24 mouse cellular contexts compared by ENCODE assay signal in the genomic region with DNA sequence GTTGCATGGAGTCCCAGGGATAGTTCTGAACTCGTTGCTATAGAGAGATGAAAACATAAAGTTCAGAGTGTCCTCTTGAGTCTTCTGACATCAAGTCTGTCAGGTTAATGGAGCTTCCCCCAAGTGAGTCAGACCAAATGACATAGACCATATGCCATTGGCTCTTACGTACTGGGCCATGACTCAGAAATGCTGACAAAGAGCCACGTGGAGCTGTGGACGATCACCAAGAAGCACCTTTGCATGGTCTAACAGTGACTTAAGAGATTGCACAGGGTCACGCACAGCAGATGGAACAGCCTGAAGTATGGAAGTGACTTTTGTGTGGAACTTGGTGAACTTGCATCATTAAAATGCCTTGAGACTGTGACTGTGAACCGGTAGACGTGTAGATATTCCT. TPM values are rescaled to one million over a fixed set of nuclear protein-coding genes. Genes with fewer than 3 reads are reported as not detected.
"Had no signal": no experiment of that assay in that cellular context is flagged by ENCODE, and none has a peak within 500 bp of the region (broad histone marks: within the 10 kb centered on the region; RNA-seq: fewer than 3 reads in every experiment).

No protein-coding gene starts in this region.

- H3K4me3 ChIP-seq: lung, embryonic 15.5 days; megakaryocyte, embryonic 14.5 days; midbrain, embryonic 13.5 days; midbrain, embryonic 15.5 days; neural tube, embryonic 12.5 days; stomach, embryonic 15.5 days had no signal

- ATAC-seq: lung, postnatal 0 days; midbrain, embryonic 13.5 days; midbrain, embryonic 15.5 days had no signal

- H3K4me1 ChIP-seq: lung, embryonic 15.5 days; midbrain, embryonic 15.5 days; stomach, embryonic 15.5 days had no signal

- H3K4me2 ChIP-seq: lung, embryonic 15.5 days; midbrain, embryonic 11.5 days; midbrain, embryonic 13.5 days; midbrain, embryonic 15.5 days; neural tube, embryonic 12.5 days; stomach, embryonic 15.5 days had no signal

- H3K9ac ChIP-seq: lung, embryonic 15.5 days; midbrain, embryonic 13.5 days; midbrain, embryonic 15.5 days; neural tube, embryonic 12.5 days; stomach, embryonic 15.5 days had no signal

- H3K27ac ChIP-seq: lung, embryonic 15.5 days; macrophage; midbrain, embryonic 13.5 days; midbrain, embryonic 15.5 days; neural tube, embryonic 12.5 days; stomach, embryonic 15.5 days; stomach, postnatal 0 days had no signal

- DNase-seq: lung, adult 2 months; lung, postnatal 14 days; lung, postnatal 36 days; right cerebral cortex, postnatal 14 days; thymus, adult 2 months; thymus, postnatal 25 days; thymus, postnatal 4 days had no signal

- H3K9me3 ChIP-seq: lung, embryonic 15.5 days; megakaryocyte, embryonic 14.5 days; midbrain, embryonic 13.5 days; midbrain, embryonic 15.5 days; neural tube, embryonic 12.5 days; stomach, embryonic 15.5 days had no signal

- H3K36me3 ChIP-seq: lung, embryonic 15.5 days; midbrain, embryonic 13.5 days; midbrain, embryonic 15.5 days; neural tube, embryonic 12.5 days; stomach, embryonic 15.5 days had no signal

- H3K27me3 ChIP-seq: midbrain, embryonic 13.5 days; midbrain, embryonic 15.5 days; neural tube, embryonic 12.5 days; stomach, embryonic 15.5 days had no signal

RNA-seq across cellular contexts. Expression of gene Prss54, which starts 40.2 kb away (rescaled TPM):
- total RNA-seq: megakaryocyte progenitor cell, adult 5-6 weeks; midbrain, postnatal 0 days; monocyte, adult 5-6 weeks; neutrophil, adult 5-6 weeks had no signal
- polyA plus RNA-seq: lung, adult 2 months; lung, embryonic 15.5 days; lung, postnatal 0 days; macrophage; midbrain, embryonic 11.5 days; midbrain, embryonic 13.5 days; midbrain, embryonic 15.5 days; midbrain, postnatal 0 days; neural tube, embryonic 12.5 days; neural tube, embryonic 14.5 days; spleen, adult 2 months; stomach, embryonic 15.5 days; stomach, postnatal 0 days; urinary bladder, adult 2 months had no signal
